Mouse (Mus musculus) kidney, embryonic 16.5 days (tissue): ENCODE measurements around the gene 1700030K09Rik. TPM values are rescaled to one million over a fixed set of nuclear protein-coding genes. Genes with fewer than 3 reads are reported as not detected.

ENCODE experiments used
- ATAC-seq: fragments of 200-750 bp; cut with Nextera tagmentation; 2 replicates; pipeline ENCODE4 v1.8.0; 2017; ENCODE audit warnings: moderate TSS enrichment; ENCODE audit not compliant: low FRiP score, low TSS enrichment
- H3K27ac ChIP-seq: fragments of 300-500 bp; sonication (generic); 2 replicates; pipeline ENCODE4 v1.5.1; 2014; ENCODE audit warnings: low read length
- H3K27me3 ChIP-seq: fragments of 300-500 bp; sonication (generic); 2 replicates; pipeline ENCODE4 v1.6.1; 2014; ENCODE audit warnings: low read length, control low read depth, mixed read lengths; ENCODE audit not compliant: insufficient read depth
- H3K36me3 ChIP-seq: fragments of 300-500 bp; sonication (generic); 2 replicates; pipeline ENCODE4 v1.6.1; 2014; ENCODE audit warnings: low read length, control low read depth, mixed read lengths; ENCODE audit not compliant: insufficient read depth
- H3K4me1 ChIP-seq: fragments of 300-500 bp; sonication (generic); 2 replicates; pipeline ENCODE4 v1.6.1; 2014; ENCODE audit warnings: low read length, control low read depth, mixed read lengths; ENCODE audit not compliant: insufficient read depth
- H3K4me2 ChIP-seq: fragments of 300-500 bp; sonication (generic); replicated peaks from 2 replicates; pipeline ENCODE4 v1.6.1; 2014; ENCODE audit warnings: low read depth, low read length
- H3K4me3 ChIP-seq: fragments of 300-500 bp; sonication (generic); 2 replicates; pipeline ENCODE4 v1.5.1; 2014; ENCODE audit warnings: mild to moderate bottlenecking, low read length
- H3K9ac ChIP-seq: fragments of 300-500 bp; sonication (generic); replicated peaks from 2 replicates; pipeline ENCODE4 v1.6.1; 2014; ENCODE audit warnings: low read length
- H3K9me3 ChIP-seq: fragments of 300-500 bp; sonication (generic); 2 replicates; pipeline ENCODE4 v1.6.1; 2016; ENCODE audit warnings: low read length, control low read depth
- WGBS: fragments of 180-500 bp; shearing (Covaris S2); extraction: QIAGEN DNeasy Blood & Tissue Kit; methylation state at CpG from one replicate; pipeline ENCODE4 v1.1.7; 2014; 5-methylcytosine and 5-hydroxymethylcytosine counted together
- polyA plus RNA-seq: library from polyadenylated mRNA; unstranded; fragments of >200 nt; fragmentation: Nextera tagmentation; extraction: Ambion mirVana; gene quantifications from 2 replicates; pipeline ENCODE4 v1.2.1, GENCODE M21; 2015

1700030K09Rik gene
- polyA plus RNA-seq, 1 experiment from 2014 or later, result 17.9 TPM

DNA sequence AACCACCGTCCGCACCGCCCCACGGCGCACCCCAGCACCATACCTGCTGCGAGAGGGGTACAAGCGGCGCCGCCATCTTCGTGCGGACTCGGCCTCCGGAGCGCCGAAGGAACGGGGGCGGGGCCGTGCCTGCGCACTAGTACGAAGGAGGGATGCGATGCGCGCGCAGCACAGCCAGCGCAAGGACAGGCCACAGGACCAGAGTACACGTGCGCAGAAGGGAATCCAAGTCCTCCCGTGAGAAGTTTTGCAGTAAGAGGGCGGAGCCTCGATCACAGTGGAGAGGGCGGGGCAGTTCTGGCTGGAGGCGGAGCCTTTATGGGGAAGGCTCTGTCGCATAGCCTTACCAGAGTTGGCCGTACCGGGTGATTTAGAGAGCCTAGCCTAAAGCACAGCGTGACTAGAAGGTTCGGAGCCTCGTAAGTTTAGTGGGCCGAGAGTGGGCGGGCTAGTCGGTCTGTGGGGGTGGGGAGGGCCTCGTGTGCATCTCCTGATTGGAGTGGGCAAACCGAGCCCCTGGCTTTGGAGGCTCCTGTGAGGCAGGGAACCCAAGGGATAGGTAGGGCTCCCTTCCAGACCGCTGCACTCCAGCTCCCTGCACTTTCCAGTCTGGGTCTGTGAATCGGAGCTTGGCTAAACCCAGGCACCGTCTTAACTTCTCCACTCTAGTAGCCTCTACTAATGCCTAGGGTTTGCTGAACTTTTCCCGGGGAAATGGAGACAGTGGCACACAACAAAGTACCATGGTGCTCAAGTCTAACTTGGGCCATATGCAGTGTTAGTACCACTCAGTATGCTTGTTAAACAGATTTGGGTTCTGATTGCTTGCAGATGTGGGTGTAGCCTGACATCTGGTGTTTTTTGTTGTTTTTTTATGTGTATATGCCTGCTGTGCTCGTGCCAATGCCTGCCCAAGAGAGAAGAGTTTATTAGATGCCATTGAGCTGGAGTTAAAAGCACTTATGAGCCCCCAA is 22.0 kb upstream of the 1700030K09Rik start, which contains the start of gene Eps15l1:
Gene Eps15l1 (minus strand): TSS at position 99 of the 974 bp plus-strand sequence.
- Histone ChIP-seq H3K4me3 (peak within 1 kb of the TSS; percentile 82), H3K27me3 (no peaks in the 10 kb centered on the region), H3K36me3 (no peaks in the 10 kb centered on the region; the same call in 1 of the 2 replicates), H3K9ac (peak within 1 kb of the TSS; percentile 87), H3K27ac (peak within 1 kb of the TSS; percentile 77), H3K9me3 (no peaks in the 10 kb centered on the region), H3K4me2 (peak within 1 kb of the TSS; percentile 80), H3K4me1 (peaks cover 36% of the 10 kb centered on the region)
- under 1% methylated on average over 48 of the region's 48 CpGs for WGBS
- peak; percentile 99 for ATAC-seq

GRCm38 (mm10) chr8:72422926-72423325 is 20.8 kb upstream of the 1700030K09Rik start:
- Histone ChIP-seq H3K9ac (no peak overlapping the region), H3K9me3 (no peaks in the 10 kb centered on the region), H3K4me3 (no peak overlapping the region), H3K27ac (no peak overlapping the region), H3K4me2 (no peak overlapping the region), H3K27me3 (no peaks in the 10 kb centered on the region), H3K36me3 (no peaks in the 10 kb centered on the region; the same call in 1 of the 2 replicates), H3K4me1 (peaks cover 29% of the 10 kb centered on the region)
- ATAC-seq, result no peak
- WGBS, result 70% methylated on average over 1 of the region's 1 CpGs

DNA sequence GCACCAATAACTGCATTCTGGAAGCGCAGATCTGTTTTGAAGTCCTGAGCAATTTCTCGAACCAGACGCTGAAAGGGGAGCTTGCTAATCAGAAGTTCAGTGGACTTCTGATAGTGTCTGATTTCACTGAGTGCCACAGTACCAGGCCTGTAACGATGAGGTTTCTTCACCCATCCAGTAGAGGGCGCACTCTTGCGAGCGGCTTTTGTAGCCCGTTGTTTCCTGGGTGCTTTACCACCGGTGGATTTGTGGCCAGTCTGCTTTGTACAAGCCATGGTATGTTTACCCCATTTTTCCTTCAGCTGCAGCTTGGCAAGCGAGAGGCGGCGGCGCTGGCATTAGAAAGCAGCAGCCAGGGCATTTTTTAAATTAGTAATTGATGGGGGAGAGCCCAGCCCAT is 14.0 kb upstream of the 1700030K09Rik start:
- no peaks in the 10 kb centered on the region for H3K27me3 ChIP-seq
- no peak for ATAC-seq
- no peaks in the 10 kb centered on the region for H3K36me3 ChIP-seq
- H3K4me2 ChIP-seq, result no peak overlapping the region
- WGBS, result 58% methylated on average over 13 of the region's 13 CpGs
- no peaks in the 10 kb centered on the region for H3K9me3 ChIP-seq
- H3K4me1 ChIP-seq, result no peaks in the 10 kb centered on the region
- H3K9ac ChIP-seq, result no peak overlapping the region
- H3K27ac ChIP-seq, result no peak overlapping the region
- H3K4me3 ChIP-seq, result no peak overlapping the region

GRCm38 (mm10) chr8:72434952-72435351 is 8.7 kb upstream of the 1700030K09Rik start:
- no peaks in the 10 kb centered on the region for H3K9me3 ChIP-seq
- H3K4me2 ChIP-seq, result no peak overlapping the region
- no peak overlapping the region for H3K4me3 ChIP-seq
- no peaks in the 10 kb centered on the region for H3K27me3 ChIP-seq
- 13% methylated on average over 2 of the region's 2 CpGs for WGBS
- no peak for ATAC-seq
- H3K27ac ChIP-seq, result no peak overlapping the region
- H3K9ac ChIP-seq, result no peak overlapping the region
- no peaks in the 10 kb centered on the region for H3K36me3 ChIP-seq
- no peaks in the 10 kb centered on the region for H3K4me1 ChIP-seq

DNA sequence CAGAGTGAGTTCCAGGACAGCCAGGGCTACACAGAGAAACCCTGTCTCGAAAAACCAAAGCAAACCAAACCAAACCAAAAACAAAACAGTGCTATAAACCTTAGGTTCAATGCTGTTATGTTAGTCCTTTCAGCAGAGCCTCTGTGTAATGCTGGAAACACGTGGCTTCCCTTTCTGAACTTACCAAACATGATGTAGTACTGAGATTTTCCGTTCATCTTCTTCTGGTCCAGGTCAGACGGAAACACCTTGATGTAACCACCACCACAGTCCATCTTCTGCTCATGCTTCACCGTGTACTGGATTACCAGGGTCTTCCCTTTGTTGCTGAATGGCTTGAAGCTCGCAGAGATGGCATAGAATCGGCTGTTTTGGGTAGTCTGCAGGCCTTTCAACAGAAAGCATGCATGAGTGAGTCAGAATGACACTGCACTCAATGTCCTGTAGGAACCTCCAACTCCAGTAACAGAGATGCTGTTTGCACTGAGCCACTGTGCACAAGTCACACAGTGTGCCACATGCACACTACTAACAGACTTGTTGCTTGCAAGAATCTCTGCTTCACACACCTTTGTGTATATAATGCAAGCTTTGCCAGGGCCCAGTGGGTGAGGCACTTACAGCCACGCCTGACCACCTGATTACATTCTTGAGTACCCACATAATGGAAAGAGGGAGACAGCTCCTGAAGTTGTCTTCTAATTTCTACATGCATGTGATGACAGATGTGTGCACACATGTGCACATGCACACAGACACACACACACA is 5.2 kb upstream of the 1700030K09Rik start:
- H3K9me3 ChIP-seq, result no peaks in the 10 kb centered on the region
- no peak overlapping the region for H3K9ac ChIP-seq
- ATAC-seq, result no peak
- H3K4me3 ChIP-seq, result no peak overlapping the region
- no peak overlapping the region for H3K4me2 ChIP-seq
- no peaks in the 10 kb centered on the region for H3K36me3 ChIP-seq
- H3K27ac ChIP-seq, result no peak overlapping the region
- no peaks in the 10 kb centered on the region for H3K27me3 ChIP-seq
- no peaks in the 10 kb centered on the region for H3K4me1 ChIP-seq
- WGBS, result 77% methylated on average over 8 of the region's 8 CpGs

- WGBS, result 41% methylated on average over 6 of the region's 6 CpGs
- H3K9me3 ChIP-seq, result no peaks in the 10 kb centered on the region
- H3K4me3 ChIP-seq, result peak overlapping the region; percentile 52
- peaks cover 5% of the 10 kb centered on the region; the same call in 1 of the 2 replicates for H3K4me1 ChIP-seq
- H3K4me2 ChIP-seq, result peak overlapping the region; percentile 74
- peak; percentile 55; the same call in 1 of the 2 replicates for ATAC-seq
- H3K36me3 ChIP-seq, result peaks cover 12% of the 10 kb centered on the region
- peak overlapping the region; percentile 70 for H3K9ac ChIP-seq
- no peak overlapping the region for H3K27ac ChIP-seq
- H3K27me3 ChIP-seq, result no peaks in the 10 kb centered on the region
These were observed 292 bp downstream of the 1700030K09Rik start for GRCm38 (mm10) chr8:72443994-72444350.

- H3K27me3 ChIP-seq, result no peaks in the 10 kb centered on the region
- H3K4me1 ChIP-seq, result peaks cover 5% of the 10 kb centered on the region; the same call in 1 of the 2 replicates
- ATAC-seq, result no peak
- H3K27ac ChIP-seq, result no peak overlapping the region
- no peaks in the 10 kb centered on the region for H3K9me3 ChIP-seq
- peaks cover 21% of the 10 kb centered on the region for H3K36me3 ChIP-seq
- 86% methylated on average over 6 of the region's 6 CpGs for WGBS
- no peak overlapping the region for H3K4me3 ChIP-seq
- no peak overlapping the region for H3K9ac ChIP-seq
- no peak overlapping the region for H3K4me2 ChIP-seq
These were observed 1.4 kb downstream of the 1700030K09Rik start for GRCm38 (mm10) chr8:72445071-72445470.

- Histone ChIP-seq H3K4me3 (no peak overlapping the region), H3K4me1 (no peaks in the 10 kb centered on the region), H3K4me2 (no peak overlapping the region), H3K9ac (no peak overlapping the region), H3K9me3 (peaks cover 6% of the 10 kb centered on the region), H3K27ac (no peak overlapping the region), H3K36me3 (peaks cover 58% of the 10 kb centered on the region), H3K27me3 (no peaks in the 10 kb centered on the region)
- WGBS, result 74% methylated on average over 8 of the region's 8 CpGs
- ATAC-seq, result no peak
These were observed 7.8 kb downstream of the 1700030K09Rik start for GRCm38 (mm10) chr8:72451516-72451915.

GRCm38 (mm10) chr8:72453904-72454303 is 10.2 kb downstream of the 1700030K09Rik start:
- WGBS, result 100% methylated on average over 2 of the region's 2 CpGs
- Histone ChIP-seq H3K4me1 (no peaks in the 10 kb centered on the region), H3K9ac (no peak overlapping the region), H3K27me3 (no peaks in the 10 kb centered on the region), H3K27ac (no peak overlapping the region), H3K36me3 (peaks cover 60% of the 10 kb centered on the region), H3K4me2 (no peak overlapping the region), H3K4me3 (no peak overlapping the region), H3K9me3 (peaks cover 6% of the 10 kb centered on the region)
- ATAC-seq, result no peak
